Mouse (Mus musculus) hindbrain, postnatal 0 days (tissue): Measurements from ENCODE around the gene Ccdc63. TPM values are rescaled to one million over a fixed set of nuclear protein-coding genes. Genes with fewer than 3 reads are reported as not detected.

Experiments used
- ATAC-seq: fragments of 200-750 bp; cut with Nextera tagmentation; 2 replicates; pipeline ENCODE4 v1.8.0; 2017; ENCODE audit warnings: mild to moderate bottlenecking, moderate TSS enrichment, moderate library complexity
- DNase-seq: peaks from one replicate; pipeline ENCODE4 v3.0.0-alpha.2; 2015; ENCODE audit warnings: low spot score
- H3K27ac ChIP-seq: fragments of 300-500 bp; sonication (generic); 2 replicates; pipeline ENCODE4 v1.5.1; 2014; ENCODE audit warnings: mild to moderate bottlenecking
- H3K27me3 ChIP-seq: fragments of 300-500 bp; sonication (generic); 2 replicates; pipeline ENCODE4 v1.6.1; 2014; ENCODE audit warnings: low read length, mixed read lengths; ENCODE audit not compliant: insufficient read depth
- H3K36me3 ChIP-seq: fragments of 300-500 bp; sonication (generic); 2 replicates; pipeline ENCODE4 v1.6.1; 2014; ENCODE audit warnings: low read length, mixed read lengths; ENCODE audit not compliant: insufficient read depth
- H3K4me1 ChIP-seq: fragments of 300-500 bp; sonication (generic); 2 replicates; pipeline ENCODE4 v1.6.1; 2014; ENCODE audit warnings: antibody characterized with exemption, low read length, mixed read lengths; ENCODE audit not compliant: insufficient read depth
- H3K4me2 ChIP-seq: fragments of 300-500 bp; sonication (generic); 2 replicates; pipeline ENCODE4 v1.6.1; 2014; ENCODE audit warnings: low read depth, mild to moderate bottlenecking, low read length, moderate library complexity, mixed read lengths
- H3K4me3 ChIP-seq: fragments of 300-500 bp; sonication (generic); 2 replicates; pipeline ENCODE4 v1.5.1; 2014; ENCODE audit warnings: low read length
- H3K9ac ChIP-seq: fragments of 300-500 bp; sonication (generic); replicated peaks from 2 replicates; pipeline ENCODE4 v1.6.1; 2014; ENCODE audit warnings: mild to moderate bottlenecking, low read length, moderate library complexity, mixed read lengths
- H3K9me3 ChIP-seq: fragments of 300-500 bp; sonication (generic); 2 replicates; pipeline ENCODE4 v1.6.1; 2016; ENCODE audit warnings: low read length, mixed read lengths
- CTCF ChIP-seq: IDR thresholded peaks from 2 replicates; pipeline ENCODE4 v1.5.1; 2016; ENCODE audit warnings: antibody characterized with exemption, control low read depth, low read depth
- whole genome bisulfite sequencing: fragments of 180-500 bp; shearing (Covaris S2); extraction: QIAGEN DNeasy Blood & Tissue Kit; methylation state at CpG from one replicate; pipeline ENCODE4 v1.1.7; 2014; 5-methylcytosine and 5-hydroxymethylcytosine counted together
- polyA plus RNA-seq: library from polyadenylated mRNA; unstranded; fragments of >200 nt; fragmentation: Nextera tagmentation; extraction: Ambion mirVana; gene quantifications from 2 replicates; pipeline ENCODE4 v1.2.1, GENCODE M21; 2015
- total RNA-seq: library from RNA; depleted of rRNA; stranded (reverse); fragments of >200 nt; gene quantifications from 2 replicates; pipeline ENCODE4 v1.2.3, GENCODE M21; 2014

Gene Ccdc63
- total and polyA plus RNA-seq, 2 experiments from 2014 or later, result 0.16 TPM; not detected in 1

DNA sequence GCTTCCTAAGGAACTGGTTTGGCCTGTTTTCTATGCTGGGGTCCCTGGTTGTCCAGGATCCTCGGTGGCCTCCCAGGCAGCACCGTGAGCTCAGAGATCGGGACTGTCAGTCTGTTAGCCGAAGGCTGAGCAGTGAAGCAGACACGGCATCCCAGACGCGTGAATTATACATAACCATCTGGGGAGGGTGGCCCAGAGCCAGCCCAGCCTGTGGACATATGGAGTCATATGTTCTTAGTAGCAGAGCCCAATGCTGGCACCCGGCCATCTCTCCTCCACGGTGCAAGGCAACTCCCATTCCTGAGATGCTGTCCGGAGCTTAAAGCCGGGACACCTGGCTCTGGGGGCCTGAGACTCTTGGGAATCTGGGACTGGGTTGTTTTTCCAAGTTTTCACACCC, 59.7 kb downstream of the Ccdc63 start:
- Histone ChIP-seq H3K27me3 (no peaks in the 10 kb centered on the region), H3K4me3 (no peak overlapping the region)
- 40% methylated on average over 11 of the region's 11 CpGs for WGBS

DNA sequence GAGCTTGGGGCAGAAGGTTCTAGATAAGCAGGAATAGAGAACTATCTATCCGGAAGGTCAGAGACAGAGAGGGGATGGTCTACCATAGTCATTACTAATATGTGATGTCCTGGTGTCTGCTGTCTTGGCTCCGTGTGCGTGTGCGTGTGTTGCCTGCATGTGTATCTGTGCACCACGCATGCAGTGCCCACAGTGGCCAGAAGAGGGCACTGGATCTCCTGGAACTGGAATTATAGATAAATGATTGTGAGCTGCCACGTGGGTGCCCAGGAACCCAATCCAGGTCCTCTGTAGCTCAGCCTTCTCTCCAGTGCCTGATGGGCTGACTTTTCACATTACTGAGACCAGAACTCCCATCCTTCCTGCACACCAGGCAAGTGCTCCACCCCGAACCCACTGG, 60.8 kb downstream of the Ccdc63 start:
- 84% methylated on average over 7 of the region's 7 CpGs for WGBS
- Histone ChIP-seq H3K4me2 (no peak overlapping the region), H3K27ac (no peak overlapping the region), H3K9ac (no peak overlapping the region), H3K4me3 (no peak overlapping the region), H3K27me3 (no peaks in the 10 kb centered on the region), H3K9me3 (no peaks in the 10 kb centered on the region), H3K36me3 (no peaks in the 10 kb centered on the region), H3K4me1 (no peaks in the 10 kb centered on the region)
- no peak for ATAC-seq
- DNase-seq, result peak; percentile 38
- peak; percentile 70 for TF ChIP-seq CTCF

More for the DNA sequence above, 59.7 kb downstream of the Ccdc63 start:
- DNase-seq (peak; percentile 90), ATAC-seq (peak; percentile 83)
- Histone ChIP-seq H3K9ac (no peak overlapping the region), H3K27ac (peak overlapping the region; percentile 49; the same call in 1 of the 2 replicates), H3K36me3 (no peaks in the 10 kb centered on the region), H3K4me1 (no peaks in the 10 kb centered on the region), H3K9me3 (no peaks in the 10 kb centered on the region), H3K4me2 (no peak overlapping the region)
- no peak for TF ChIP-seq CTCF

DNA sequence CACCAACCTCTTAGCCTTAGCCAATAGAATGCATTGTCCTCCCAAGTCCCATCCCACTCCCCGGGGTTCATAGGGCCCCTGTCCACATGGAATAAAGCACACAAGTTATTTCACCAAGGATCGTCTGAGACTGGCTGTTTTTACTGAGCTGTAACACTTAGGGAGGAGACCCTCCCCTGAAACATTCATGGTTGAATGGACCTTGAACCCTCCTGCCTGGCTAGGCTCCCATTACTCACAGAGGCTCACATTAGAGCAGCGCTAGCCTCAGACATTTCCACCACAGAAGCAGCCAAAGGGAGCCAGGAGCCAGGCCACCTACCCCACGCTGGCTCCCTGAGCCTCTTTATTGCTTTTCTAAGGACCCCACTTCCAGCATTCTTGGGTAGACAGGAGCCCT, 63.4 kb downstream of the Ccdc63 start:
- no peaks in the 10 kb centered on the region for H3K36me3 ChIP-seq
- no peak overlapping the region for H3K27ac ChIP-seq
- no peaks in the 10 kb centered on the region for H3K27me3 ChIP-seq
- H3K9ac ChIP-seq, result no peak overlapping the region
- no peak overlapping the region for H3K4me2 ChIP-seq
- no peak overlapping the region for H3K4me3 ChIP-seq
- no peak for TF ChIP-seq CTCF
- H3K4me1 ChIP-seq, result no peaks in the 10 kb centered on the region
- DNase-seq (no peak), ATAC-seq (no peak)
- no peaks in the 10 kb centered on the region for H3K9me3 ChIP-seq
- 58% methylated on average over 4 of the region's 4 CpGs for WGBS

DNA sequence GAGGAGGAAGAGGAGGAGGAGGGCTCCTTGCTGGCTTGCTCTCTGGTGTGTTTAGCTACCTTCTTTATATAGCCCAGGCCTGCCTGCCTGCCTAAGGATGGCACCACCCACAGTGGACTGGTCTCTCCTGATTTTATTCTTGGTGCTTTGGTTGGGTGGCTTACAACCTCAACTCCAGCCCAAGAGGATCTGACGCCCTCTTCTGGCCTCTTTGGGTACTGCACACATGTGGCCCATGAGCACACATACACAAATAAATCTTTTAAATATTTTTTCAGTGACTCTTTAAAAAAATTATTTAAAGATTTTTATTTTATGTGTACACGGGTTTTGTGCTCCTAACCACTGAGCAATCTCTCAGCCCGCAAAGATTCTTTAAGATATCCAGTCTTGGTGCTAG, 64.9 kb downstream of the Ccdc63 start:
- ATAC-seq (no peak), DNase-seq (no peak)
- Histone ChIP-seq H3K4me1 (no peaks in the 10 kb centered on the region), H3K36me3 (no peaks in the 10 kb centered on the region), H3K4me2 (no peak overlapping the region), H3K27me3 (no peaks in the 10 kb centered on the region), H3K27ac (no peak overlapping the region), H3K9ac (no peak overlapping the region), H3K9me3 (no peaks in the 10 kb centered on the region), H3K4me3 (no peak overlapping the region)
- TF ChIP-seq CTCF, result peak; percentile 42; the same call in 1 of the 2 replicates
- WGBS, result 62% methylated on average over 3 of the region's 3 CpGs

DNA sequence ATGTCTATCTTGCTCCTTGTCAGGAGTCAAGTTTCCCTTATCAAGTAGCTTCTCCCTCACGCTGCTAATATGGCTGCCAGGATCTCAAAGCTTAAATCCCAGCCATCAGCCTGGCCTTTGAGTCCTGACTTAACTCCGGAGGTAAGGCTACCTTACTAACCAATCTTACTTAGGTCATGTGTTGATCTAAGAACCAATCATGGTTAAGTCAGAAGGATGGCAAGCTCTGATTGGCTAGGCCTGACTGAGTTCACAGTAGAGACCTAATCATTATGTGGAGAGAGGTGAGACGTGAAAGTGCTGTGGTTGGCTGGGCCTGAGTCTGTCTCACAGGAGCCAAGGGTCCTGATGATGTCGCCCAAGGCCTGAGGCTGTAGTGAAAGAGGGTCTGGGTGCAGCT, 68.6 kb downstream of the Ccdc63 start:
- 74% methylated on average over 4 of the region's 4 CpGs for WGBS
- H3K27ac ChIP-seq, result no peak overlapping the region
- no peak overlapping the region for H3K4me3 ChIP-seq
- H3K27me3 ChIP-seq, result no peaks in the 10 kb centered on the region
- DNase-seq (no peak), ATAC-seq (no peak)
- H3K4me2 ChIP-seq, result no peak overlapping the region
- H3K9me3 ChIP-seq, result no peaks in the 10 kb centered on the region
- H3K9ac ChIP-seq, result no peak overlapping the region
- no peaks in the 10 kb centered on the region for H3K4me1 ChIP-seq
- no peaks in the 10 kb centered on the region for H3K36me3 ChIP-seq
- no peak for TF ChIP-seq CTCF

DNA sequence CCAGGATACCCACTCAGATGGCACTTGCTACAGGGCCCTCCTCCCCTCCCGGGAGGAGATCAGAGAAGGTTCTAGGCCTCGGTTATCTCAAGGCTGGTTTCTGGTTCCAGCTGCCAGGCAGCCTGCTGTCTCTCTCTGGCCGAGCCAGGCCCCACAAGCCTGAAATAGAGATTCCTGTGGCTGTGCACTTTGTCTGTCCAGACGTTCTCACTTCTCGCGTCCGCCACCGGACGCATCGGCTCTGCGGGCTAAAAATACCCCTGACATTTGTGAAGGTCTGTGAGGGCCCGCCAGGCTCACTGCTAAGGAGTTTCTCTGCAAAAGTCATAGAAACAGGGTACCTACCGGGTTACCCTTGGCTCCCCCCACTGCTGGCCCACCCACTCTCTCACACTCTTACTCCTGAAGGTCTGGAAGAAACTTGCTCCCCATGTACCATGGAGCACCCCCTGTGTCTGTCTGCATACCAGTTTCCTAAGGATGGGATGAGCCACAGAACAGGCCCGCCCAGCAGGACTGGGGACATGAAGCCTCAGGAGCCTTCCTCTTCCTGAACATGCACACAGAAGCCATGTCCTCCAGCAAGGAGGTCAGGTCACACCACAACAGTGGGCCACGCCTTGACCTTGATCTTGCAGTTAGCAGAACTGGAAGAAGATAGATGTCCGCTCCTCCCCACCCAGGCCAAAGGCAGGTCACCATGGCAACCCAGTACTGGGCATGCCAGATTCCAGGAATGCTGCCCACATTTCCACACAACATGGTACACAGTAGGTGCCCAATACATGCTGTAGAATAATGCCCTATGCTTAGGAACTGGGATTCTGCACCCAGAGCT, 69.4 kb downstream of the Ccdc63 start:
- Histone ChIP-seq H3K4me3 (no peak overlapping the region), H3K4me1 (no peaks in the 10 kb centered on the region), H3K9ac (no peak overlapping the region), H3K36me3 (no peaks in the 10 kb centered on the region), H3K27me3 (no peaks in the 10 kb centered on the region), H3K9me3 (no peaks in the 10 kb centered on the region), H3K4me2 (no peak overlapping the region), H3K27ac (no peak overlapping the region)
- 74% methylated on average over 16 of the region's 16 CpGs for WGBS
- DNase-seq, result no peak
- no peak for TF ChIP-seq CTCF
- ATAC-seq, result no peak

DNA sequence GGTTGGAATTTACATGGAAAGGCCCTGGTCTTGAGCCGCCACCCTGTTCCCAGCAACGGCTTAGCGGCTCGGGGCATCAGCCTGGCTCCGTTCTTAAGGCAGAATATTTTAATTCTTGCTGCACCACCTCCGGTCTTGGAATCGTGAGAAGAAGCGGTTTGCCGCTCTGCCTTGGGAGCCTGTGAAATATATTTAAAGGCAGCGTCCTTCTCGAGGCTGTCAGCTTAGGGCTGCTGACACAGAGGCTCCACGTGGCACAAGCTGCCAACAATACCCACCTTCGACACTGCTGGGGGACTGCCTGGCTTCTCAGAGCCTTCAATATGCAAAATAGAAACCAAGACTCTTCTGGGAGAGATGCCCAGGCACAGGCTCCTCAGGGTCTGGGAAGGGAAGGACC, 72.1 kb downstream of the Ccdc63 start:
- no peak overlapping the region for H3K4me2 ChIP-seq
- H3K36me3 ChIP-seq, result no peaks in the 10 kb centered on the region
- DNase-seq (no peak), ATAC-seq (no peak)
- no peak overlapping the region for H3K27ac ChIP-seq
- H3K9me3 ChIP-seq, result no peaks in the 10 kb centered on the region
- no peaks in the 10 kb centered on the region for H3K27me3 ChIP-seq
- no peak overlapping the region for H3K9ac ChIP-seq
- WGBS, result 62% methylated on average over 13 of the region's 13 CpGs
- no peak for TF ChIP-seq CTCF
- no peaks in the 10 kb centered on the region for H3K4me1 ChIP-seq
- H3K4me3 ChIP-seq, result no peak overlapping the region
